Mouse (Mus musculus): ENCODE measurements around the gene Fmnl2. TPM values are rescaled to one million over a fixed set of nuclear protein-coding genes. Genes with fewer than 3 reads are reported as not detected.

Gene Fmnl2
- polyA plus RNA-seq, 1 experiment from 2014 or later, result 10.2 TPM

- Histone ChIP-seq H3K9me3 (ENCODE audit: control insufficient read depth, low read depth, low read length) (no peaks in the 10 kb centered on the region), H3K4me2 (replicated peaks; ENCODE audit: low read depth, low read length) (no peak overlapping the region), H3K27me3 (ENCODE audit: control insufficient read depth, insufficient read depth, low read length) (no peaks in the 10 kb centered on the region), H3K9ac (replicated peaks; ENCODE audit: low read depth, low read length) (no peak overlapping the region), H3K36me3 (ENCODE audit: control insufficient read depth, insufficient read depth, low read length) (no peaks in the 10 kb centered on the region), H3K4me3 (ENCODE audit: low read depth, low read length) (no peak overlapping the region), H3K27ac (ENCODE audit: low read length) (peak overlapping the region; percentile 68), H3K4me1 (ENCODE audit: control insufficient read depth, insufficient read depth, low read length) (peaks cover 4% of the 10 kb centered on the region; the same call in 1 of the 2 replicates)
- ATAC-seq (ENCODE audit: insufficient number of reproducible peaks, insufficient read depth, low FRiP score, low read depth), result no peak
- WGBS, result 52% methylated on average over 5 of the region's 5 CpGs
These were observed 172.8 kb downstream of the Fmnl2 start for GRCm38 (mm10) chr2:53030432-53030826.

GRCm38 (mm10) chr2:53038253-53038652 lies 180.6 kb downstream of the Fmnl2 start:
- Histone ChIP-seq H3K4me2 (replicated peaks; ENCODE audit: low read depth, low read length) (0 out of 2 replicates have a peak overlapping the region, but pooled peaks have one; percentile 3), H3K9ac (replicated peaks; ENCODE audit: low read depth, low read length) (no peak overlapping the region), H3K27me3 (ENCODE audit: control insufficient read depth, insufficient read depth, low read length) (no peaks in the 10 kb centered on the region), H3K9me3 (ENCODE audit: control insufficient read depth, low read depth, low read length) (no peaks in the 10 kb centered on the region), H3K36me3 (ENCODE audit: control insufficient read depth, insufficient read depth, low read length) (no peaks in the 10 kb centered on the region), H3K4me3 (ENCODE audit: low read depth, low read length) (no peak overlapping the region), H3K27ac (ENCODE audit: low read length) (peak overlapping the region; percentile 75; the same call in 1 of the 2 replicates), H3K4me1 (ENCODE audit: control insufficient read depth, insufficient read depth, low read length) (peaks cover 13% of the 10 kb centered on the region)
- ATAC-seq (ENCODE audit: insufficient number of reproducible peaks, insufficient read depth, low FRiP score, low read depth), result no peak
- 25% methylated on average over 2 of the region's 2 CpGs for WGBS

GRCm38 (mm10) chr2:53038737-53039136 lies 181.1 kb downstream of the Fmnl2 start:
- Histone ChIP-seq H3K27me3 (ENCODE audit: control insufficient read depth, insufficient read depth, low read length) (no peaks in the 10 kb centered on the region), H3K9me3 (ENCODE audit: control insufficient read depth, low read depth, low read length) (no peaks in the 10 kb centered on the region), H3K4me2 (replicated peaks; ENCODE audit: low read depth, low read length) (0 out of 2 replicates have a peak overlapping the region, but pooled peaks have one; percentile 3), H3K9ac (replicated peaks; ENCODE audit: low read depth, low read length) (no peak overlapping the region), H3K4me3 (ENCODE audit: low read depth, low read length) (no peak overlapping the region), H3K36me3 (ENCODE audit: control insufficient read depth, insufficient read depth, low read length) (no peaks in the 10 kb centered on the region), H3K27ac (ENCODE audit: low read length) (peak overlapping the region; percentile 75), H3K4me1 (ENCODE audit: control insufficient read depth, insufficient read depth, low read length) (peaks cover 13% of the 10 kb centered on the region)
- WGBS, result 13% methylated on average over 9 of the region's 9 CpGs
- no peak; the same call in 1 of the 2 replicates for ATAC-seq (ENCODE audit: insufficient number of reproducible peaks, insufficient read depth, low FRiP score, low read depth)

DNA sequence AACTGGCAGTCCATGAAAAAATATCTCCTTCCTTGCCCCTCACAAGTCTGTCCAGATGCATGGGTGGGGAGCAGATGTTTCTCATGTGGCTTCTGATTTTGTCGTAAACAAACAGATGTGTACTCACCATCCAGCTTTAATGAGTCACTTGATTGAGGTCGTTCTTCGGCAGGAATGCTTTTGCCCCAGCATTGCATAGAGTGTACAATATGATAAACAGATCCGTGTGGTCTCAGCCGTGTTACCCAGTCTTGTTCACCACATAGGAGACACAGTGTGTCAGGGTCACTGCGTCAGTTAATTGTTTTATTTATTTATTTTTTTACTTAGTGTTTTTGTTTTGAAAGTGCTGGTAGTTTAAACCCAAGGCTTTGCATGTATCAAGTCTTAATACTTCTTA lies 189.4 kb downstream of the Fmnl2 start:
- no peak for ATAC-seq (ENCODE audit: insufficient number of reproducible peaks, insufficient read depth, low FRiP score, low read depth)
- Histone ChIP-seq H3K9ac (replicated peaks; ENCODE audit: low read depth, low read length) (no peak overlapping the region), H3K4me3 (ENCODE audit: low read depth, low read length) (no peak overlapping the region), H3K27me3 (ENCODE audit: control insufficient read depth, insufficient read depth, low read length) (no peaks in the 10 kb centered on the region), H3K36me3 (ENCODE audit: control insufficient read depth, insufficient read depth, low read length) (no peaks in the 10 kb centered on the region), H3K4me2 (replicated peaks; ENCODE audit: low read depth, low read length) (no peak overlapping the region), H3K27ac (ENCODE audit: low read length) (no peak overlapping the region), H3K4me1 (ENCODE audit: control insufficient read depth, insufficient read depth, low read length) (no peaks in the 10 kb centered on the region; the same call in 1 of the 2 replicates), H3K9me3 (ENCODE audit: control insufficient read depth, low read depth, low read length) (no peaks in the 10 kb centered on the region)
- 70% methylated on average over 6 of the region's 6 CpGs for WGBS

DNA sequence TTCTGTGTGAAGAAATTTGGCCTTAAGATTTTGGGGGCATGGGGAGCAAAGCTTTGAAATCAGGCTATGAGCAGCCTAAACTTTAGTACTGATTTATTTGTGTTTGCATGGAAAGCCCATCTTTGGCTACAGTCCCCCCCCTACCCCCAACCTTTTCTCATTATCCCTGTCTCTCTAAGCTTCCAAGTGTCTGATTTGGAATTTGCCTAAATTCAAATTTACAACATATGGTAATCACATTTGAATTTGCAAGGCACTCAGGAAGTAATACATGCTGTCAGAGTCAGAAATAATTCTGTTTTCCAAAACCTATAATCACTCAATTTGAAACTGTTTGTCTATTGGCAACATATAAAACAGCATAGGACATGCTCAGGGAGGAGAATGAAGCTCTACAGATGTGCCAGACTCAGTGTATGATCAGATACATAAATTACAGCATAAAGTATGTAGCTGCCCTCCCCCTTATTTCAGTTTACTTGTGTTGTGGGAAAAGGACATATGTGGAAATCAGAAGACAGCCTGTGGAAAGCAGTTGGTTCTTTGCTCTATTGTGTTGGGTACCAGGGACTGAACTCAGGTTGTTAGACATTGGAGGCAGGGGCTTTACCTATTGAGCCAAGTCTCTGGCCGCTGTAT lies 190.2 kb downstream of the Fmnl2 start:
- WGBS, result 90% methylated on average over 1 of the region's 1 CpGs
- Histone ChIP-seq H3K4me2 (replicated peaks; ENCODE audit: low read depth, low read length) (no peak overlapping the region), H3K27me3 (ENCODE audit: control insufficient read depth, insufficient read depth, low read length) (no peaks in the 10 kb centered on the region), H3K36me3 (ENCODE audit: control insufficient read depth, insufficient read depth, low read length) (no peaks in the 10 kb centered on the region), H3K27ac (ENCODE audit: low read length) (no peak overlapping the region), H3K4me3 (ENCODE audit: low read depth, low read length) (no peak overlapping the region), H3K9me3 (ENCODE audit: control insufficient read depth, low read depth, low read length) (no peaks in the 10 kb centered on the region), H3K9ac (replicated peaks; ENCODE audit: low read depth, low read length) (no peak overlapping the region), H3K4me1 (ENCODE audit: control insufficient read depth, insufficient read depth, low read length) (no peaks in the 10 kb centered on the region; the same call in 1 of the 2 replicates)
- no peak for ATAC-seq (ENCODE audit: insufficient number of reproducible peaks, insufficient read depth, low FRiP score, low read depth)

DNA sequence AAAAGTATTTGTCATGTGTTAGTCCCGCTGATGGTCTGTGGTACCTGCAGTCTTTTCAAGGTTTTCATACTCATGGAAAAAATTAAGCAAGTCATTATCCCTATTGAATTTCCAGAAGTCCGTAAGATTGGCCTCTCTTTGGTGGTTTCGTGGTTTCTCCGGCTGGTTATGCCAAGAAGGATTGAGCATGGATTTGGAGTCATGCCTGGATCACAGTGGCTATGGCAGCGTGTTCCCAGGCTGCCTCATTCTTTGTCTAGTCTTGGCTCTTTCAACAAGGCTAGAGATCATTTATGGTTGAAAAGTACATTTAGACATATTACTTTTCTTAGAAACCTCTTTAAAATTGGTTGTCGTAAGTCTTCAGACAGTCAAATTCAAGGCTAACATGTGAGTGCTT lies 192.7 kb downstream of the Fmnl2 start:
- 95% methylated on average over 6 of the region's 6 CpGs for WGBS
- H3K27ac ChIP-seq (ENCODE audit: low read length), result no peak overlapping the region
- no peaks in the 10 kb centered on the region; the same call in none of the 2 replicates for H3K4me1 ChIP-seq (ENCODE audit: control insufficient read depth, insufficient read depth, low read length)
- ATAC-seq (ENCODE audit: insufficient number of reproducible peaks, insufficient read depth, low FRiP score, low read depth), result no peak
- no peaks in the 10 kb centered on the region for H3K27me3 ChIP-seq (ENCODE audit: control insufficient read depth, insufficient read depth, low read length)
- H3K36me3 ChIP-seq (ENCODE audit: control insufficient read depth, insufficient read depth, low read length), result no peaks in the 10 kb centered on the region
- no peak overlapping the region for H3K9ac ChIP-seq (replicated peaks; ENCODE audit: low read depth, low read length)
- H3K9me3 ChIP-seq (ENCODE audit: control insufficient read depth, low read depth, low read length), result no peaks in the 10 kb centered on the region
- no peak overlapping the region for H3K4me3 ChIP-seq (ENCODE audit: low read depth, low read length)
- H3K4me2 ChIP-seq (replicated peaks; ENCODE audit: low read depth, low read length), result no peak overlapping the region

DNA sequence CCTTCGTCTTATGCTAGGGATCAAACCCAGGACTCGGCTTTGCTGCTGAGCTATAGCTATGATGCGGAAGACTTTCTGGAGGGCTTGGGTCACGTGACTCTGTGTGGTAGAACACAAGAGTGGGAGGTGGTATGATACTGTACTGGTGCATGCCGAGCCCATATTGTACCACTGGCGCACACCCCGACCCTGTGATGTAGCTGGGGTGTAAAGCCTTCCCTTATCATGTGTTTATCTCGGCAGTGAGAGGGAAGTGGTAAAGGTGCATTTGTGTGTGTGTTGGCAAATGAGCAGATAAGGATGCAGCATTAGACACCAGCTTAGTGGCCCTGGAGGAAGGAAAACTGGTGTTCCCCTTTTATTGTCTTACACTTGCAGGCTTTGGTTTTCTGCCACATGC lies 193.8 kb downstream of the Fmnl2 start:
- no peaks in the 10 kb centered on the region for H3K27me3 ChIP-seq (ENCODE audit: control insufficient read depth, insufficient read depth, low read length)
- no peaks in the 10 kb centered on the region for H3K9me3 ChIP-seq (ENCODE audit: control insufficient read depth, low read depth, low read length)
- H3K4me3 ChIP-seq (ENCODE audit: low read depth, low read length), result no peak overlapping the region
- no peak for ATAC-seq (ENCODE audit: insufficient number of reproducible peaks, insufficient read depth, low FRiP score, low read depth)
- 85% methylated on average over 8 of the region's 8 CpGs for WGBS
- H3K27ac ChIP-seq (ENCODE audit: low read length), result no peak overlapping the region
- no peaks in the 10 kb centered on the region; the same call in none of the 2 replicates for H3K4me1 ChIP-seq (ENCODE audit: control insufficient read depth, insufficient read depth, low read length)
- no peak overlapping the region for H3K9ac ChIP-seq (replicated peaks; ENCODE audit: low read depth, low read length)
- H3K4me2 ChIP-seq (replicated peaks; ENCODE audit: low read depth, low read length), result no peak overlapping the region
- H3K36me3 ChIP-seq (ENCODE audit: control insufficient read depth, insufficient read depth, low read length), result no peaks in the 10 kb centered on the region

- H3K9ac ChIP-seq (replicated peaks; ENCODE audit: low read depth, low read length), result no peak overlapping the region
- no peak; the same call in 1 of the 2 replicates for ATAC-seq (ENCODE audit: insufficient number of reproducible peaks, insufficient read depth, low FRiP score, low read depth)
- H3K4me1 ChIP-seq (ENCODE audit: control insufficient read depth, insufficient read depth, low read length), result no peaks in the 10 kb centered on the region; the same call in 1 of the 2 replicates
- H3K27me3 ChIP-seq (ENCODE audit: control insufficient read depth, insufficient read depth, low read length), result no peaks in the 10 kb centered on the region
- no peak overlapping the region for H3K4me3 ChIP-seq (ENCODE audit: low read depth, low read length)
- H3K36me3 ChIP-seq (ENCODE audit: control insufficient read depth, insufficient read depth, low read length), result no peaks in the 10 kb centered on the region
- H3K9me3 ChIP-seq (ENCODE audit: control insufficient read depth, low read depth, low read length), result no peaks in the 10 kb centered on the region
- 45% methylated on average over 7 of the region's 7 CpGs for WGBS
- H3K27ac ChIP-seq (ENCODE audit: low read length), result peak overlapping the region; percentile 56
- no peak overlapping the region for H3K4me2 ChIP-seq (replicated peaks; ENCODE audit: low read depth, low read length)
These were observed 196.1 kb downstream of the Fmnl2 start for GRCm38 (mm10) chr2:53053714-53054113.

DNA sequence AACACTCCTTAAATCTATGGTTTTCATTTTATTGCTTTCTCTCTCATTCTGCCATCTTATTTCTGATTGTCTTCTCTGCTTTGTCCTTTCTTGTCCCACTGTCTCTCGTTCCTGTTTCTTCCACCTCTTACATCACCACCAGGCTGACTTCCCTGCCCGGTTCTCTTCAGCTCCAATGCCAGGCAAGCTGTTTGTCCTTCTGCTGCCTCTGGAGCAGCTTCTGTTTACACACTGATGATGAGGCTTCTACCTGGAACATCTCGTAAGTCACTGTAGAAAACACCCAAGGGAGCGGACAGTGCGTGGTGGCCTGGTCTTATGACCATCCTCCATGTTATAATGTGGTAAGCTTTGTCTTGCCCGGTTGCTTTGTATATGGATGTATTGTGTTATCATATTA lies 198.9 kb downstream of the Fmnl2 start:
- H3K4me2 ChIP-seq (replicated peaks; ENCODE audit: low read depth, low read length), result no peak overlapping the region
- H3K4me3 ChIP-seq (ENCODE audit: low read depth, low read length), result no peak overlapping the region
- H3K27me3 ChIP-seq (ENCODE audit: control insufficient read depth, insufficient read depth, low read length), result no peaks in the 10 kb centered on the region
- no peaks in the 10 kb centered on the region for H3K9me3 ChIP-seq (ENCODE audit: control insufficient read depth, low read depth, low read length)
- H3K4me1 ChIP-seq (ENCODE audit: control insufficient read depth, insufficient read depth, low read length), result no peaks in the 10 kb centered on the region; the same call in 1 of the 2 replicates
- no peaks in the 10 kb centered on the region for H3K36me3 ChIP-seq (ENCODE audit: control insufficient read depth, insufficient read depth, low read length)
- WGBS, result 86% methylated on average over 6 of the region's 6 CpGs
- H3K27ac ChIP-seq (ENCODE audit: low read length), result no peak overlapping the region
- no peak overlapping the region for H3K9ac ChIP-seq (replicated peaks; ENCODE audit: low read depth, low read length)
- ATAC-seq (ENCODE audit: insufficient number of reproducible peaks, insufficient read depth, low FRiP score, low read depth), result no peak

All from stomach, embryonic 14.5 days (tissue).